Mouse (Mus musculus) liver, embryonic 14.5 days (tissue): ENCODE measurements around the gene Ppp1r2. TPM values are rescaled to one million over a fixed set of nuclear protein-coding genes. Genes with fewer than 3 reads are reported as not detected.
"Not testable (repeated sequence)": the region's sequence is repeated elsewhere in the genome, so short reads cannot be mapped to it uniquely, and the experiment has no call there.

Experiments used
- ATAC-seq: fragments of 200-750 bp; cut with Nextera tagmentation; 2 replicates; pipeline ENCODE4 v1.8.0; 2017; ENCODE audit warnings: moderate number of reproducible peaks, mild to moderate bottlenecking, moderate library complexity; ENCODE audit not compliant: insufficient read depth
- DNase-seq, 3 experiments: peaks; one replicate each; pipeline ENCODE4 v3.0.0-alpha.2; 2012 to 2013; ENCODE audit warnings: low read depth in 3 of 3, low spot score in 3 of 3
- H3K27ac ChIP-seq: fragments of 300-500 bp; sonication (generic); 2 replicates; pipeline ENCODE4 v1.5.1; 2014; ENCODE audit warnings: moderate library complexity, mild to moderate bottlenecking, control low read depth, inconsistent platforms
- H3K27me3 ChIP-seq: fragments of 300-500 bp; sonication (generic); 2 replicates; pipeline ENCODE4 v1.6.1; 2014; ENCODE audit warnings: mild to moderate bottlenecking, low read length, moderate library complexity; ENCODE audit not compliant: control insufficient read depth, insufficient read depth
- H3K36me3 ChIP-seq: fragments of 300-500 bp; sonication (generic); replicated peaks from 2 replicates; pipeline ENCODE4 v1.6.1; 2014; ENCODE audit warnings: low read depth; ENCODE audit not compliant: control insufficient read depth, insufficient read depth
- H3K4me1 ChIP-seq, 2 experiments: fragments of 200-500 bp in 1 of 2; fragments of 300-500 bp in 1 of 2; sonication (generic) in 1 of 2; replicated peaks; 2 replicates each; pipeline ENCODE4 v1.6.1; 2012 to 2014; ENCODE audit warnings: antibody characterized with exemption in 1 of 2, inconsistent platforms in 1 of 2, low read length in 1 of 2; ENCODE audit not compliant: control insufficient read depth in 2 of 2, insufficient read depth in 2 of 2
- H3K4me2 ChIP-seq: fragments of 300-500 bp; sonication (generic); 2 replicates; pipeline ENCODE4 v1.6.1; 2014; ENCODE audit warnings: low read depth, mild to moderate bottlenecking, control low read depth, moderate library complexity
- H3K4me3 ChIP-seq, 2 experiments: fragments of 200-500 bp in 1 of 2; fragments of 300-500 bp in 1 of 2; sonication (generic) in 1 of 2; 2 replicates each; pipeline ENCODE4 v1.5.1; 2012 to 2014; ENCODE audit warnings: low read depth in 2 of 2, low read length in 2 of 2, mild to moderate bottlenecking in 2 of 2, control low read depth in 1 of 2, inconsistent platforms in 1 of 2, moderate library complexity in 1 of 2; ENCODE audit not compliant: insufficient read depth in 1 of 2
- H3K9ac ChIP-seq: fragments of 300-500 bp; sonication (generic); replicated peaks from 2 replicates; pipeline ENCODE4 v1.6.1; 2014; ENCODE audit warnings: mild to moderate bottlenecking, control low read depth, moderate library complexity
- H3K9me3 ChIP-seq: fragments of 300-500 bp; sonication (generic); 2 replicates; pipeline ENCODE4 v1.6.1; 2016; ENCODE audit warnings: low read length, mixed read lengths; ENCODE audit not compliant: control insufficient read depth
- CTCF ChIP-seq: IDR thresholded peaks from 2 replicates; pipeline ENCODE4 v1.5.1; 2016; ENCODE audit warnings: antibody characterized with exemption, low read depth, control low read depth
- EP300 ChIP-seq: IDR thresholded peaks from 2 replicates; pipeline ENCODE4 v1.6.1; 2016; ENCODE audit warnings: antibody characterized with exemption, low read depth
- WGBS: fragments of 180-500 bp; shearing (Covaris S2); extraction: QIAGEN DNeasy Blood & Tissue Kit; methylation state at CpG from one replicate; pipeline ENCODE4 v1.1.7; 2014; ENCODE audit not compliant: insufficient replicate concordance; 5-methylcytosine and 5-hydroxymethylcytosine counted together
- polyA plus RNA-seq, 2 experiments: library from polyadenylated mRNA; depleted of rRNA in 1 of 2; stranded (reverse) in 1 of 2; unstranded in 1 of 2; fragments of >200 nt; fragmentation: Nextera tagmentation in 1 of 2; extraction: Ambion mirVana in 1 of 2; gene quantifications; 2 replicates each; pipeline versions ENCODE4 v1.2.1 to v1.2.3; 2012 to 2014

Gene Ppp1r2
- polyA plus RNA-seq (2012; rRNA removed), result 6.6 and 13.0 TPM in 2 replicates
- 31.5 and 34.9 TPM in 2 replicates for polyA plus RNA-seq (2014; fragmentation: Nextera tagmentation; extraction: Ambion mirVana)

DNA sequence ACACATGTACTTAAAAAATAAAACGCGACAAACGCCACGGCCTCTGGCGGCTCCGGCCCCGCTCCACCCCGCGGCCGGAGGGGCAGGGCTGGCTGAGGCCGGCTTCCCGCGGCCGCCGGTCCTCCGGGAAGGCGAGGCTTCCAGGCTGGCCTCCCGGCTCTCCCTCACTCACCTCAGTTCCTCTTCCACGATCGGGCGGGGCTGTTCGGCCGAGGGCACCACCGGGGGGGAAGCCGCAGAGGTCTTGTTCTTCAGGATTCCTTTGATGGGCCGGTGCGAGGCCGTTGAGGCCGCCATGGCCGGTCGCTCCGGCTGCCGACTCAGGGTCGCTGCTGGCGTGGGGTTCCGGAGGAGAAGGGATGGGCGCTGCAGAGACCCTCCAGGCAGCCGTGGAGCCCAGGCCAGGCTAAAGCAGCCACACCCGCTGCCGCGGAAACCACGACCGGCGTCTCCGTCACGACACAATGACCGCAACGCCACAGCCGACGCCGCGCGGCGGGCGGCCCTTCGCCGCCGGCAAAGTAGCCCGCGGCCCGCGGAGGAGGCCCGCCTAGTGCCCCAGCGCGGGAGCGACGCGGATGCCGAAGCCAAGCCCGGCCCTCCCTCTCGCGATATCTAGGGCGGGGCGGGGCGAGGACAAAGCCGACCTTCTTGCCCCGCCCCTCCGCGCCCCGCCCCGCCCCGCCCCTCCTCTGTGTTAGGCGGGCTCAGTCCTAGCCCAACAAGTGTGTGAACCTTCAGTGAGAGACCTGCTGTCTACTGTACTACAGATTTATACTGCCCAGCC lies at the start of gene Ppp1r2:
TSS of gene Ppp1r2 (minus strand) at position 604 of the 787 bp plus-strand sequence.
- Histone ChIP-seq H3K27ac (peak within 1 kb of the TSS; percentile 58), H3K4me2 (peak within 1 kb of the TSS; percentile 73), H3K9ac (peak within 1 kb of the TSS; percentile 89), H3K4me1 (peaks cover 6 to 15% of the 10 kb centered on the region in 2 experiments), H3K27me3 (no peaks in the 10 kb centered on the region), H3K9me3 (no peaks in the 10 kb centered on the region), H3K4me3 (peak within 1 kb of the TSS; percentile 88 to 89), H3K36me3 (no peaks in the 10 kb centered on the region)
- peak; percentile 95 for ATAC-seq
- TF ChIP-seq CTCF (no peak), EP300 (no peak)
- peak; percentile 82 to 86 (median 84) for DNase-seq
- WGBS, result under 1% methylated on average over 83 of the region's 83 CpGs

DNA sequence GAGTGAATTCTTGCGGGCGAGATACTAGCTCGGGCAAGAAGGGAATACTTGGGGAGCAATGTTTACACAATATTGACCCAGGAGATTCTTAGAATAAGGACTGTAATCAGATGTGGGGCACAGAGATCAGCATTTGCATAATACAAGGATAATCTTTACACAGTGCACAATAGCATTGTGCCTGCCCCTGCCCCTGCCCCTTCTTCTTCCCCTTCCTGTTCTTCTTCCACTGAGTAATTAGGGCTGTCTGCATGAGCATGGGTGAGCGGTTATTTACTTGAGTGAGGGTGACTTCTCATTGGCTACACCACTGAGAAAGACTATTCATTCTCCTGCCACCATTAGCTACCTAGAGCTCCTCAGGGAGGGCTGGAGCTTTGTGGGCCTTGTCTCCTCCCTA lies 46.4 kb upstream of the Ppp1r2 start:
- Histone ChIP-seq H3K36me3 (no peaks in the 10 kb centered on the region), H3K9me3 (no peaks in the 10 kb centered on the region), H3K4me2 (no peak overlapping the region), H3K27ac (no peak overlapping the region), H3K9ac (no peak overlapping the region), H3K27me3 (no peaks in the 10 kb centered on the region), H3K4me1 (no peaks in the 10 kb centered on the region), H3K4me3 (no peak overlapping the region)
- ATAC-seq (no peak), DNase-seq (no peak)
- TF ChIP-seq CTCF, result no peak
- TF ChIP-seq EP300, result no peak
- WGBS, result 63% methylated on average over 4 of the region's 4 CpGs

DNA sequence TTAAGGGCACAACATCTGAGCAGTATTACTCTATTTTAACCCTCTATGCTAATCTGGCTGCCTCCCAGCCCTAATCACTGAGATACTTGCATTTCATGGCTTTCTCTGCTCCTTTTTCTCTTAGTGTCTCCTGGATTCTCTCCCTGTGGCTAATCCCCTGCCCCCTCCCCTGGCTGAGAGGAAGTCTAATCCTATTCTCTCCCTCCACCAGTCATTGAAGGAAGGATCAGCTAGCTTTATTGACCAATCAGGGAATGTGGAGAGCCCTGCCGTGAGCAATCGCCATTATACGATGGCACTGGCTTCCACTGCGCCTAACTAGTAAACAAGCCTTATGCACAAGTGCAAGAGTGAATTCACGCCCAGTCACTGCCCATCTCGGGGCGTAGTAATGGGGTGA lies 45.9 kb upstream of the Ppp1r2 start:
- no peak overlapping the region for H3K4me2 ChIP-seq
- H3K27me3 ChIP-seq, result no peaks in the 10 kb centered on the region
- ATAC-seq (no peak), DNase-seq (no peak)
- TF ChIP-seq CTCF (no peak), EP300 (no peak)
- H3K4me3 ChIP-seq, result no peak overlapping the region
- H3K27ac ChIP-seq, result no peak overlapping the region
- 61% methylated on average over 7 of the region's 7 CpGs for WGBS
- no peaks in the 10 kb centered on the region for H3K36me3 ChIP-seq
- no peaks in the 10 kb centered on the region for H3K4me1 ChIP-seq
- H3K9ac ChIP-seq, result no peak overlapping the region
- no peaks in the 10 kb centered on the region for H3K9me3 ChIP-seq

DNA sequence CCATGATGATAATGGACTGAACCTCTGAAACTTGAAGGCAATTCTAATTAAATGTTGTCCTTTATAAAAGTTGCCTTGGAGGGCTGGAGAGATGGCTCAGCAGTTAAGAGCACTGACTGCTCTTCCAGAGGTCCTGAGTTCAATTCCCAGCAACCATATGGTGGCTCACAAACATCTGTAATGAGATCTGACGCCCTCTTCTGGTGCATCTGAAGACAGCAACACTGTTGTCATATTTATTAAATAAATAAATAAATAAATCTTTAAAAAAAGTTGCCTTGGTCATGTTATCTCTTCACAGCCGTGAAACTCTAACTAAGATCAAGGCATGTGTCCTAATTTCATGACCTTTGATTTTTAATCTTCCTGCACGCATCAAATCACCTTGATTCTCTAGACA lies 44.6 kb upstream of the Ppp1r2 start:
- not testable (repeated sequence) for H3K4me1 ChIP-seq, H3K4me2 ChIP-seq, H3K27me3 ChIP-seq, H3K27ac ChIP-seq, DNase-seq, H3K36me3 ChIP-seq, ATAC-seq, H3K9ac ChIP-seq, H3K9me3 ChIP-seq, H3K4me3 ChIP-seq
- 0 out of 2 replicates have a peak, but pooled peaks have one; percentile 5 for TF ChIP-seq CTCF
- WGBS, result 38% methylated on average over 3 of the region's 3 CpGs

DNA sequence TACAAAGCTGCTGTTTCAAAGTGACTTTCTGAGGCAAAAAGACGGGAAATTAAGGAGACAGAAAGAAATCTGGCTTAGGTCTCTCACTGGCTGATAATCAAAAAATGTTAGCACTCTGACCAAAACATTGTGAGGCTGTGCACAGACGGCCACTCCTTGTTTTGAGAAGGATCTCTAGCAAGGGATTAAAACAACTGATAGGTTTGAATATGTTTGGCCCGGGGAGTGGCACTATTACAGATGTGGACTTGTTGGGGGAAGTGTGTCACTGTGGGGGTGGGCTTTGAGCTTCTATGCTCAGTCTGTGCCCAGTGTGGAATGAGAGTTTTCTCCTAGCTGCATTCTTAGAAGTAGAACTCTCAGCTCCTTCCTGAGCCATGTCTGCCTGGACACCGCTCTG lies 44.2 kb upstream of the Ppp1r2 start:
- no peak overlapping the region for H3K4me2 ChIP-seq
- TF ChIP-seq CTCF (no peak), EP300 (no peak)
- H3K9me3 ChIP-seq, result no peaks in the 10 kb centered on the region
- no peak overlapping the region for H3K27ac ChIP-seq
- no peaks in the 10 kb centered on the region for H3K4me1 ChIP-seq
- H3K4me3 ChIP-seq, result no peak overlapping the region
- no peaks in the 10 kb centered on the region for H3K36me3 ChIP-seq
- no peak overlapping the region for H3K9ac ChIP-seq
- H3K27me3 ChIP-seq, result no peaks in the 10 kb centered on the region
- 64% methylated on average over 4 of the region's 4 CpGs for WGBS
- ATAC-seq (no peak), DNase-seq (no peak)
